Mouse (Mus musculus) liver, adult (tissue): ENCODE results near the gene Fbxw11.

Experiments
- GATA4 ChIP-seq: IDR thresholded peaks from 2 replicates; pipeline ENCODE4 v1.6.1; 2014; ENCODE audit warnings: mild to moderate bottlenecking, low read length; ENCODE audit not compliant: insufficient replicate concordance

The Fbxw11 gene

GRCm38 (mm10) chr11:32681192-32681795, 38.8 kb downstream of the Fbxw11 start:
- no peak for TF ChIP-seq GATA4

GRCm38 (mm10) chr11:32682335-32683102, 40.0 kb downstream of the Fbxw11 start:
- TF ChIP-seq GATA4: no peak

- TF ChIP-seq GATA4: no peak
Observed at GRCm38 (mm10) chr11:32684690-32685254, 42.2 kb downstream of the Fbxw11 start.

- TF ChIP-seq GATA4: no peak
Observed at GRCm38 (mm10) chr11:32688245-32688855, 45.8 kb downstream of the Fbxw11 start.

- TF ChIP-seq GATA4: no peak
Observed at GRCm38 (mm10) chr11:32689510-32689909, 47.0 kb downstream of the Fbxw11 start.

GRCm38 (mm10) chr11:32692834-32693233, 50.3 kb downstream of the Fbxw11 start:
- no peak for TF ChIP-seq GATA4

- TF ChIP-seq GATA4: no peak
Observed at GRCm38 (mm10) chr11:32693431-32694141, 51.1 kb downstream of the Fbxw11 start.

- no peak for TF ChIP-seq GATA4
Observed at GRCm38 (mm10) chr11:32696446-32697090, 54.0 kb downstream of the Fbxw11 start.

- TF ChIP-seq GATA4: no peak
Observed at GRCm38 (mm10) chr11:32697695-32698094, 55.2 kb downstream of the Fbxw11 start.

- TF ChIP-seq GATA4: no peak
Observed at GRCm38 (mm10) chr11:32699913-32700493, 57.5 kb downstream of the Fbxw11 start.

- no peak for TF ChIP-seq GATA4
Observed at GRCm38 (mm10) chr11:32701566-32701965, 59.0 kb downstream of the Fbxw11 start.

GRCm38 (mm10) chr11:32704241-32704890, 61.8 kb downstream of the Fbxw11 start:
- no peak for TF ChIP-seq GATA4

- no peak for TF ChIP-seq GATA4
Observed at GRCm38 (mm10) chr11:32706406-32706993, 64.0 kb downstream of the Fbxw11 start.
